Mouse (Mus musculus) ES-E14 (cell line): ENCODE measurements around the gene Wdr95.

Source experiments
- CHD2 ChIP-seq: IDR thresholded peaks from 2 replicates; pipeline ENCODE4 v1.6.1; 2014; ENCODE audit warnings: mild to moderate bottlenecking, low read depth, low read length, inconsistent platforms
- ZC3H11A ChIP-seq: IDR thresholded peaks from 2 replicates; pipeline ENCODE4 v1.6.1; 2012; ENCODE audit warnings: low read depth, mild to moderate bottlenecking, inconsistent platforms, low read length, borderline replicate concordance

DNA sequence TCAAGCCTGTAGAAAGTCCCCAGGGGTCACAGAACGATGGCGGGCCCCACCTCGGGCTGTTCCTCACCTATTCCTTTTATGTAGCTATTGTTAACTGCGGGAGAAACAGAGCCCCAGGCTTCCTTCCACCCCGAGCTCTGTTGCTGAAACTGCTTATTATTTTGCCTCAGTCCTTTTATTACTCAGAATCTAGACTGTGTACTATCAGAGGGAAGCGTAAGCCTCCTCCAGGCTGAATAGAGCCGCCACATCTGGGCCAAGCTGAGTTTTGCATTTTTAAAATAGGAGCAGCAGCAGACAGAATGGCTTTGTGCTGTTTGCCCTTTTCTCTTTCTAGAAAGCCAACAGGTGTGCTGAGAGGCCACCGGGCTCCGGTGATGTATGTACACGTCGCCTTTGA lies 37.5 kb downstream of the Wdr95 start:
- no peak for TF ChIP-seq CHD2
- no peak for TF ChIP-seq ZC3H11A
